9 mouse cellular contexts compared by ENCODE assay signal in genomic region chr5:64075506-64075905, GRCm38 (mm10). TPM values are rescaled to one million over a fixed set of nuclear protein-coding genes. Genes with fewer than 3 reads are reported as not detected.
A peak's percentile ranks its signal among the peaks of the same experiment; 100 is the strongest.
DNase-seq lines count a peak whose midpoint lies in the region; ATAC-seq and TF ChIP-seq lines count a peak whose summit lies in the region.
"Had no signal": no experiment of that assay in that cellular context is flagged by ENCODE, and none has a peak within 500 bp of the region (broad histone marks: within the 10 kb centered on the region; RNA-seq: fewer than 3 reads in every experiment).

No protein-coding gene starts in this region.

- no peak overlapping the region for H3K27ac ChIP-seq in limb, embryonic 14.5 days (replicated peaks; ENCODE audit: low read depth, low read length)
- H3K27ac ChIP-seq in limb, embryonic 10.5 days: no peak overlapping the region
- H3K27ac ChIP-seq: embryonic facial prominence, embryonic 12.5 days had no signal

- ATAC-seq in limb, embryonic 14.5 days (ENCODE audit: low FRiP score, low read depth): no peak
- ATAC-seq in Patski: no peak

- H3K4me2 ChIP-seq in limb, embryonic 14.5 days (replicated peaks; ENCODE audit: low read depth, low read length, severe bottlenecking): no peak overlapping the region
- H3K4me2 ChIP-seq: embryonic facial prominence, embryonic 12.5 days had no signal

- DNase-seq in adrenal gland, postnatal 14 days: peak; percentile 42
- no peak for DNase-seq in adrenal gland, postnatal 4 days (ENCODE audit: low spot score in 2 of 2)
- DNase-seq in limb, embryonic 14.5 days (ENCODE audit: low spot score): peak; percentile 31
- no peak for DNase-seq in limb, embryonic 10.5 days (ENCODE audit: low spot score)
- no peak for DNase-seq in Patski (ENCODE audit: low read depth, low spot score)
- DNase-seq in lung, postnatal 36 days: peak; percentile 73
- no peak for DNase-seq in gastrocnemius, postnatal 4 days (ENCODE audit: low spot score in 2 of 2)
- no peak for DNase-seq in ovary, postnatal 36 days (ENCODE audit: low spot score)

- H3K9me3 ChIP-seq in limb, embryonic 14.5 days (ENCODE audit: control insufficient read depth, low read length): no peaks in the 10 kb centered on the region
- no peaks in the 10 kb centered on the region for H3K9me3 ChIP-seq in limb, embryonic 10.5 days (replicated peaks)
- H3K9me3 ChIP-seq: embryonic facial prominence, embryonic 12.5 days had no signal

- POLR2A ChIA-PET in Patski (lab: Charles Lee): interaction anchor here (0.7 kb wide), 1 partner anchor 166 kb away, joined by 3 read pairs; no protein-coding TSS in a partner anchor

- H3K4me3 ChIP-seq in limb, embryonic 14.5 days (replicated peaks; ENCODE audit: low read length): no peak overlapping the region
- H3K4me3 ChIP-seq in limb, embryonic 10.5 days: no peak overlapping the region
- H3K4me3 ChIP-seq: embryonic facial prominence, embryonic 12.5 days had no signal

- peak; percentile 45 for TF ChIP-seq CTCF in Patski (IDR thresholded peaks at IDR 0.05)

- no peak overlapping the region for H3K9ac ChIP-seq in limb, embryonic 14.5 days (ENCODE audit: low read depth, low read length, severe bottlenecking)
- H3K9ac ChIP-seq: embryonic facial prominence, embryonic 12.5 days had no signal

- CTCF ChIA-PET in Patski (lab: Charles Lee): interaction anchor here (0.9 to 1.4 kb wide), 3 partner anchors 10 to 204 kb away, joined by 3 to 6 read pairs (median 4); no protein-coding TSS in a partner anchor

- no peak for TF ChIP-seq POLR2A in limb, embryonic 14.5 days (IDR thresholded peaks at IDR 0.05; ENCODE audit: borderline replicate concordance, extremely low read depth, insufficient read depth, insufficient read length)

- no peaks in the 10 kb centered on the region for H3K27me3 ChIP-seq in limb, embryonic 14.5 days (ENCODE audit: control insufficient read depth, insufficient read depth, low read length)
- H3K27me3 ChIP-seq in limb, embryonic 10.5 days (ENCODE audit: low read depth, poor library complexity, severe bottlenecking): no peaks in the 10 kb centered on the region
- H3K27me3 ChIP-seq in Patski: no peaks in the 10 kb centered on the region
- H3K27me3 ChIP-seq: embryonic facial prominence, embryonic 12.5 days had no signal

- no peaks in the 10 kb centered on the region for H3K36me3 ChIP-seq in limb, embryonic 14.5 days (ENCODE audit: control insufficient read depth, insufficient read depth, low read length)
- H3K36me3 ChIP-seq in limb, embryonic 10.5 days: no peaks in the 10 kb centered on the region
- H3K36me3 ChIP-seq: embryonic facial prominence, embryonic 12.5 days had no signal

- H3K4me1 ChIP-seq in limb, embryonic 14.5 days (ENCODE audit: control insufficient read depth, insufficient read depth, low read length): no peaks in the 10 kb centered on the region
- H3K4me1 ChIP-seq in limb, embryonic 10.5 days: peaks cover 9% of the 10 kb centered on the region

- in situ Hi-C loops in Patski (cut with MboI; ENCODE audit: low pct_unique_long_range_greater_than_20kb): no loop called here

- 56% methylated on average over 3 of the region's 3 CpGs for WGBS in limb, embryonic 14.5 days
- 51% methylated on average over 3 of the region's 3 CpGs for WGBS in limb, embryonic 10.5 days

RNA-seq across cellular contexts. Expression of gene Pgm2, which starts 17.2 kb away (rescaled TPM):
- 20.6 and 22.8 TPM in 2 replicates for total RNA-seq in adrenal gland, postnatal 14 days (2021)
- 10 to 100 TPM; 22.6 to 28.3 TPM for total RNA-seq in adrenal gland, postnatal 4 days (2021)
- 25.7 and 26.5 TPM in 2 replicates for polyA plus RNA-seq in limb, embryonic 14.5 days (2012; rRNA removed)
- polyA plus RNA-seq in limb, embryonic 14.5 days (2014; fragmentation: Nextera tagmentation; extraction: Ambion mirVana): 26.4 and 27.7 TPM in 2 replicates
- polyA plus RNA-seq in limb, embryonic 10.5 days (2016; fragmentation: Nextera tagmentation; extraction: Ambion mirVana): 22.5 and 26.8 TPM in 2 replicates
- polyA plus RNA-seq in Patski (2021): 84.2 TPM
- total RNA-seq in gastrocnemius, postnatal 4 days (2021): 10 to 100 TPM; 12.2 to 14.4 TPM

Comparison
In these comparisons a context has a peak if more than half of its experiments do, and no peak if none do; other contexts are left out.
1. DNase-seq: peak in adrenal gland, postnatal 14 days (single experiment), limb, embryonic 14.5 days (single experiment) and lung, postnatal 36 days (single experiment); none in adrenal gland, postnatal 4 days (0 of 2), limb, embryonic 10.5 days (single experiment), Patski (single experiment), gastrocnemius, postnatal 4 days (0 of 2) and ovary, postnatal 36 days (single experiment).